Mouse (Mus musculus): ENCODE measurements at regions not wholly inside any gene's neighbourhood (a gene's known extent, or its start where the extent isn't known, plus 50 kb on each side); places are given as distances from the start of the nearest gene placed in this dataset.

DNA sequence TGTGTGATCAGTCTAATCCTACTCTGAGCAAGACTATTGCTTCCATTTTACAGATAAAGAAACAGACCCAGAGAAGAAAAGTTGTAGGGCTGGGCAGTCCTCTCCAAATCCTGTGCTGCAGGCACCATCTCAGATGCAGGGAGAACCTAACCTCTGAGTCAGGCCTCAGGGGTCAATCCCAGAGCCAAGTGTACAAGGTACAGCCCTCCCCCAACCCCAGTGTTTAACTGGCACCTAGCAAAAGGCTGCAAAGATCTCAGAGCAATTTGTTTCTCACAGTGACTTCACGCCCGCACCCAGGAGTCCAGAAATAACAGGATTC lies 464.8 kb downstream of the Ajap1 start:
- TF ChIP-seq CTCF (IDR thresholded peaks at IDR 0.05; ENCODE audit: insufficient read depth, low read length): no peak
- no peak for TF ChIP-seq POLR2A (IDR thresholded peaks at IDR 0.05; ENCODE audit: borderline replicate concordance, extremely low read depth, low read depth, low read length)
